Mouse (Mus musculus): ENCODE results near the gene Kif19a.

GRCm38 (mm10) chr11:114802540-114803267 is 37.5 kb downstream of the Kif19a start:
- TF ChIP-seq GATA1 (IDR thresholded peaks at IDR 0.05; ENCODE audit: low read length) (no peak), TAL1 (IDR thresholded peaks at IDR 0.05; ENCODE audit: low read length) (no peak)

Data from erythroblast, embryonic 14.5 days (primary cell).